Mouse (Mus musculus) kidney, postnatal 0 days (tissue): ENCODE results near the gene Ptpro. TPM values are rescaled to one million over a fixed set of nuclear protein-coding genes. Genes with fewer than 3 reads are reported as not detected.

ENCODE experiments used
- ATAC-seq: fragments of 200-750 bp; cut with Nextera tagmentation; replicated peaks from 2 replicates; pipeline ENCODE4 v1.8.0; 2017; ENCODE audit warnings: low read depth, moderate number of reproducible peaks, moderate TSS enrichment, moderate library complexity; ENCODE audit not compliant: low FRiP score
- DNase-seq: peaks from one replicate; pipeline ENCODE4 v3.0.0-alpha.2; 2016; ENCODE audit warnings: low spot score
- H3K27ac ChIP-seq: fragments of 300-500 bp; sonication (generic); 2 replicates; pipeline ENCODE4 v1.5.1; 2014; ENCODE audit warnings: mild to moderate bottlenecking
- H3K27me3 ChIP-seq: fragments of 300-500 bp; sonication (generic); 2 replicates; pipeline ENCODE4 v1.6.1; 2014; ENCODE audit warnings: low read length, mixed read lengths; ENCODE audit not compliant: insufficient read depth
- H3K36me3 ChIP-seq: fragments of 300-500 bp; sonication (generic); 2 replicates; pipeline ENCODE4 v1.6.1; 2014; ENCODE audit warnings: low read length, mixed read lengths; ENCODE audit not compliant: insufficient read depth
- H3K4me1 ChIP-seq: fragments of 300-500 bp; sonication (generic); replicated peaks from 2 replicates; pipeline ENCODE4 v1.6.1; 2014; ENCODE audit warnings: antibody characterized with exemption, low read length, mixed read lengths; ENCODE audit not compliant: insufficient read depth
- H3K4me2 ChIP-seq: fragments of 300-500 bp; sonication (generic); 2 replicates; pipeline ENCODE4 v1.6.1; 2014; ENCODE audit warnings: mild to moderate bottlenecking, low read length, moderate library complexity, mixed read lengths
- H3K4me3 ChIP-seq: fragments of 300-500 bp; sonication (generic); replicated peaks from 2 replicates; pipeline ENCODE4 v1.5.1; 2014; ENCODE audit warnings: low read depth, low read length
- H3K9ac ChIP-seq: fragments of 300-500 bp; sonication (generic); 2 replicates; pipeline ENCODE4 v1.6.1; 2014; ENCODE audit warnings: low read depth, low read length
- H3K9me3 ChIP-seq: fragments of 300-500 bp; sonication (generic); replicated peaks from 2 replicates; pipeline ENCODE4 v1.6.1; 2016; ENCODE audit warnings: low read length, inconsistent platforms, mixed read lengths
- CTCF ChIP-seq: IDR thresholded peaks from 2 replicates; pipeline ENCODE4 v1.5.1; 2016; ENCODE audit warnings: antibody characterized with exemption, low read depth, mild to moderate bottlenecking, moderate library complexity
- WGBS: fragments of 180-500 bp; shearing (Covaris S2); extraction: QIAGEN DNeasy Blood & Tissue Kit; methylation state at CpG from one replicate; pipeline ENCODE4 v1.1.7; 2014; 5-methylcytosine and 5-hydroxymethylcytosine counted together
- polyA plus RNA-seq: library from polyadenylated mRNA; unstranded; fragments of >200 nt; fragmentation: Nextera tagmentation; extraction: Ambion mirVana; gene quantifications from 2 replicates; pipeline ENCODE4 v1.2.1, GENCODE M21; 2015

Ptpro gene
- polyA plus RNA-seq, 1 experiment from 2014 or later = 18.4 TPM

- Histone ChIP-seq H3K4me2 (no peak overlapping the region), H3K9ac (no peak overlapping the region), H3K9me3 (no peaks in the 10 kb centered on the region), H3K4me3 (no peak overlapping the region), H3K4me1 (no peaks in the 10 kb centered on the region), H3K36me3 (no peaks in the 10 kb centered on the region), H3K27ac (no peak overlapping the region), H3K27me3 (no peaks in the 10 kb centered on the region)
- DNase-seq (no peak), ATAC-seq (0 out of 2 replicates have a peak, but pooled peaks have one; percentile 13)
- TF ChIP-seq CTCF = no peak
- 48% methylated on average over 8 of the region's 8 CpGs for WGBS
These were observed 110.1 kb downstream of the Ptpro start for GRCm38 (mm10) chr6:137362216-137362615.

GRCm38 (mm10) chr6:137364681-137365080 is 112.6 kb downstream of the Ptpro start:
- no peaks in the 10 kb centered on the region for H3K27me3 ChIP-seq
- H3K9ac ChIP-seq = no peak overlapping the region
- no peak for TF ChIP-seq CTCF
- no peak overlapping the region for H3K4me2 ChIP-seq
- 70% methylated on average over 5 of the region's 5 CpGs for WGBS
- H3K9me3 ChIP-seq = no peaks in the 10 kb centered on the region
- H3K4me1 ChIP-seq = no peaks in the 10 kb centered on the region
- no peaks in the 10 kb centered on the region for H3K36me3 ChIP-seq
- no peak overlapping the region for H3K27ac ChIP-seq
- H3K4me3 ChIP-seq = no peak overlapping the region
- ATAC-seq (no peak), DNase-seq (peak; percentile 27)

- no peaks in the 10 kb centered on the region for H3K36me3 ChIP-seq
- no peaks in the 10 kb centered on the region for H3K9me3 ChIP-seq
- H3K4me3 ChIP-seq = no peak overlapping the region
- no peak overlapping the region for H3K4me2 ChIP-seq
- H3K27ac ChIP-seq = no peak overlapping the region
- ATAC-seq = no peak
- no peak overlapping the region for H3K9ac ChIP-seq
- no peaks in the 10 kb centered on the region for H3K27me3 ChIP-seq
- WGBS = 73% methylated on average over 2 of the region's 2 CpGs
- TF ChIP-seq CTCF = no peak
- H3K4me1 ChIP-seq = no peaks in the 10 kb centered on the region
- no peak for DNase-seq
These were observed 113.5 kb downstream of the Ptpro start for GRCm38 (mm10) chr6:137365637-137366036.

- H3K4me2 ChIP-seq = no peak overlapping the region
- no peak overlapping the region for H3K4me3 ChIP-seq
- no peak for TF ChIP-seq CTCF
- ATAC-seq (no peak), DNase-seq (no peak)
- no peak overlapping the region for H3K9ac ChIP-seq
- 46% methylated on average over 8 of the region's 8 CpGs for WGBS
- no peaks in the 10 kb centered on the region for H3K4me1 ChIP-seq
- no peaks in the 10 kb centered on the region for H3K27me3 ChIP-seq
- H3K36me3 ChIP-seq = no peaks in the 10 kb centered on the region
- H3K9me3 ChIP-seq = no peaks in the 10 kb centered on the region
- no peak overlapping the region for H3K27ac ChIP-seq
These were observed 118.6 kb downstream of the Ptpro start for GRCm38 (mm10) chr6:137370745-137371144.

- Histone ChIP-seq H3K4me3 (no peak overlapping the region), H3K4me1 (no peaks in the 10 kb centered on the region), H3K27me3 (no peaks in the 10 kb centered on the region), H3K27ac (no peak overlapping the region), H3K36me3 (no peaks in the 10 kb centered on the region), H3K9me3 (no peaks in the 10 kb centered on the region), H3K4me2 (no peak overlapping the region), H3K9ac (no peak overlapping the region)
- TF ChIP-seq CTCF = no peak
- no peak for ATAC-seq
- 52% methylated on average over 6 of the region's 6 CpGs for WGBS
- no peak for DNase-seq
These were observed 119.3 kb downstream of the Ptpro start for GRCm38 (mm10) chr6:137371455-137371854.

- Histone ChIP-seq H3K36me3 (no peaks in the 10 kb centered on the region), H3K27me3 (no peaks in the 10 kb centered on the region), H3K27ac (no peak overlapping the region), H3K4me2 (no peak overlapping the region), H3K4me3 (no peak overlapping the region), H3K4me1 (no peaks in the 10 kb centered on the region), H3K9me3 (no peaks in the 10 kb centered on the region), H3K9ac (no peak overlapping the region)
- no peak for ATAC-seq
- WGBS = 89% methylated on average over 6 of the region's 6 CpGs
- DNase-seq = no peak
- no peak for TF ChIP-seq CTCF
These were observed 121.8 kb downstream of the Ptpro start for GRCm38 (mm10) chr6:137373920-137374319.

- no peak overlapping the region for H3K27ac ChIP-seq
- no peak for TF ChIP-seq CTCF
- no peaks in the 10 kb centered on the region for H3K9me3 ChIP-seq
- H3K36me3 ChIP-seq = no peaks in the 10 kb centered on the region
- DNase-seq (no peak), ATAC-seq (no peak)
- no peak overlapping the region for H3K4me2 ChIP-seq
- 24% methylated on average over 9 of the region's 9 CpGs for WGBS
- no peak overlapping the region for H3K4me3 ChIP-seq
- H3K27me3 ChIP-seq = no peaks in the 10 kb centered on the region
- no peaks in the 10 kb centered on the region for H3K4me1 ChIP-seq
- H3K9ac ChIP-seq = no peak overlapping the region
These were observed 130.4 kb downstream of the Ptpro start for GRCm38 (mm10) chr6:137382546-137382945.
